1 mouse cellular context compared by ENCODE assay signal in genomic region chr7:127342888-127343287, GRCm38 (mm10).
A peak's percentile ranks its signal among the peaks of the same experiment; 100 is the strongest.
TF ChIP-seq lines count a peak whose summit lies in the region.

No protein-coding gene starts in this region.

TF ChIP-seq in MEL, 35 proteins besides CTCF, POLR2A, EP300 and RAD21:
- TF ChIP-seq ETS1 (IDR thresholded peaks at IDR 0.05; ENCODE audit: low read depth, low read length) (no peak), ZMIZ1 (IDR thresholded peaks at IDR 0.05; ENCODE audit: low read depth, low read length) (no peak), USF2 (IDR thresholded peaks at IDR 0.05; ENCODE audit: borderline replicate concordance in 1 of 2, insufficient read depth in 1 of 2, low read depth in 1 of 2, low read length in 2 of 2) (no peak), SMC3 (IDR thresholded peaks at IDR 0.05; ENCODE audit: low read depth, low read length) (no peak), MXI1 (IDR thresholded peaks at IDR 0.05; ENCODE audit: low read depth, low read length) (no peak), MYB (IDR thresholded peaks at IDR 0.05; ENCODE audit: low read depth, low read length) (no peak), USF1 (IDR thresholded peaks at IDR 0.05; ENCODE audit: low read depth, low read length) (peak; percentile 68; the same call in 1 of the 2 replicates), POLR2AphosphoS2 (IDR thresholded peaks at IDR 0.05; ENCODE audit: low read length) (peak; percentile 70; the same call in 1 of the 2 replicates)
